Mouse (Mus musculus): ENCODE measurements around the gene Pdlim7.

GRCm38 (mm10) chr13:55512379-55513031 lies 971 bp downstream of the Pdlim7 start:
- TF ChIP-seq CTCF (IDR thresholded peaks at IDR 0.05; ENCODE audit: low read depth, low read length): no peak
- TF ChIP-seq GATA1 (IDR thresholded peaks at IDR 0.05; ENCODE audit: borderline replicate concordance, low read length): no peak
- no peak for TF ChIP-seq GATA2 (IDR thresholded peaks at IDR 0.05; ENCODE audit: borderline replicate concordance, low read depth, low read length)
- TF ChIP-seq TAL1 (conservative IDR thresholded peaks at IDR 0.05; ENCODE audit: low read depth, low read length): no peak
- TF ChIP-seq POLR2AphosphoS5 (IDR thresholded peaks at IDR 0.05; ENCODE audit: insufficient replicate concordance, low read depth, low read length): no peak
